Mouse (Mus musculus): ENCODE results near the gene U2af1l4. TPM values are rescaled to one million over a fixed set of nuclear protein-coding genes. Genes with fewer than 3 reads are reported as not detected.

Gene U2af1l4
- polyA plus RNA-seq, 1 experiment from 2014 or later, result 94.1 TPM

DNA sequence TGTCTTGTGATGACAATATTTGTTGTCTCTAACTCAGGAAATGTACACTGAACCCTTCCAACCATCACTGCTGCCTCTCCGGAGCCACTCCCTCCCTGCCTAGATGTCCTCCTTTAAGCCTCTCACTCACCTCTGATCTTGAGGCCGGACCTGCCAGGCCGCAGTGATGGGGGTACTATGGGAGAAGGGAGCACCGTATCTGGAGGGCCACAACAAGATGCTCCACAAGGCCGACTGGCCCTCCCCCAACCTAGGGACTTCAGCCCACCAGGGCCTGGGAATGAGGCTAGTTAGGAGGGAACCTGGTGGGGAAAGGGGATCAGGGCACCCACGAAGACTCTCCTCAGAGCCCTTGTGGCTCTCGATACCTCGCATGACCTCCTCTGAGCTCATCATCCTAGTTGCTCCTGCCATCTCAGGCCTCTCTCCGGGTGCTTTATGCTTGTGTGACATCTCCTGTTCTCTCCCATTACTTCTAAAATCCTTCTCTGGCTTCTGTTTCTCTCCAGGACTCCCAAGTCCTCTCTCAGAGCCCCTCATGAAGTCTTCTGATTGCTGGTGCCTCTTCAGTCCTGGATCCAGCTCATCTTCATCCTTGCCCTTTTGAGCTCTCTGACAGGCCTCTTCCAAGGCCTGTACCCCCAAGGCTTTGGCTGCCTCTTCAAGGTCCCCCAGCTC, 28.0 kb downstream of the U2af1l4 start:
- no peak overlapping the region for H3K4me2 ChIP-seq (replicated peaks)
- WGBS, result 81% methylated on average over 9 of the region's 9 CpGs
- ATAC-seq (ENCODE audit: insufficient number of reproducible peaks, insufficient read depth, low FRiP score, low TSS enrichment), result no peak
- peaks cover 19% of the 10 kb centered on the region for H3K4me1 ChIP-seq
- H3K36me3 ChIP-seq, result peaks cover 8% of the 10 kb centered on the region
- H3K9me3 ChIP-seq, result no peaks in the 10 kb centered on the region
- H3K27ac ChIP-seq, result no peak overlapping the region
- peak overlapping the region; percentile 19 for H3K9ac ChIP-seq
- no peak overlapping the region for H3K4me3 ChIP-seq
- no peaks in the 10 kb centered on the region for H3K27me3 ChIP-seq

DNA sequence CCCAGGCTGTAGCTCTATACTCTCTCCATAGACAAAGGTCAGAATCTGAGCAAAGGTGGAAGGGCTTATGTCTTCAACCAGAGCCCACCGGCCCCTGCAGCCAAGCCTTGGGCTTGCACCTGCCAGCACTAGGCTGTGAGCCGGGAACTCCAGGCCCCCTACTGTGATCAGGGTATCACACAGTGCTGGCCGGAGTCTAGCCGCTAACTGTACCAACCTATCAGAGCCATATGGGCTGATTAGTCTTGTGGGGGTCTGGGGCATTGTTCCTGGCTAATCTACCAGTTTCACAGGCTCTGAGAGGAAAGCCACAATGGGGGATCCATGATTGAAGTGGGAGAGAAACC, 28.5 kb downstream of the U2af1l4 start:
- Histone ChIP-seq H3K4me2 (replicated peaks) (no peak overlapping the region), H3K27ac (no peak overlapping the region), H3K9me3 (no peaks in the 10 kb centered on the region), H3K9ac (peak overlapping the region; percentile 19; the same call in 1 of the 2 replicates), H3K4me3 (no peak overlapping the region), H3K27me3 (no peaks in the 10 kb centered on the region), H3K4me1 (peaks cover 19% of the 10 kb centered on the region), H3K36me3 (peaks cover 2% of the 10 kb centered on the region; the same call in 1 of the 2 replicates)
- ATAC-seq (ENCODE audit: insufficient number of reproducible peaks, insufficient read depth, low FRiP score, low TSS enrichment), result no peak
- WGBS, result 45% methylated on average over 4 of the region's 4 CpGs

DNA sequence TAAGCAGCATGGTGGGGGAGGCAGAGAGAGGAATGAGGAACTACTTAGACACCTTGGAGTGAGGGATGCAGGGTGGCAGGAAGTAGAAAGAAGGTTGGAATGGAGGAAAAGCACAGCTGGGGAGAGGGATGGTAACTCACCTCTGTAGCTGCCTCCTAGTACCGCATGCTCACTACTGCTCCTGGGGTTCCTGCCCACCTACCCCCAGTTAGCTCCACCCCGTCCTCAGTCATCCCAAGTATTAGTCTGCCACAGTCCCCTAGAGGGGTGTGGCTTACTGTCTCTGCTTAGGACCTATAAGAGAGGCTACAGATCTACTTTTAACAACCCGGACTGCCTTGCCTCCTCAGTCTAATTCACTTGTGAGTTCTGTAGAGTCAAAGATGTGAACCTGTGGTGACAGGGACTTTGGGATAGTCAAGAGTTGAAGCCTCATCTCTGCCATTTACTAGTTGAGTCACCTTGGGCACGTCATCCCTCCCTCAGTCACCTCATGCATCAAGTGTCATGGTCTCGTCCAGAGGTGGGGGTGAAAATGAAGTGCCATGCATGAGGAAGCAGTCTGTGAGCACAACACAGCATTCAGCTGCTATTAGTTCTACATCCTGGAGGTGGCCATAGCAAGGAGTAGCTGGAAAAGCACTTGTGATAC, 29.8 kb downstream of the U2af1l4 start:
- Histone ChIP-seq H3K4me1 (peaks cover 8% of the 10 kb centered on the region), H3K27ac (no peak overlapping the region), H3K9ac (no peak overlapping the region), H3K36me3 (no peaks in the 10 kb centered on the region), H3K4me2 (replicated peaks) (no peak overlapping the region), H3K4me3 (no peak overlapping the region), H3K27me3 (no peaks in the 10 kb centered on the region), H3K9me3 (no peaks in the 10 kb centered on the region)
- 55% methylated on average over 5 of the region's 5 CpGs for WGBS
- no peak for ATAC-seq (ENCODE audit: insufficient number of reproducible peaks, insufficient read depth, low FRiP score, low TSS enrichment)

DNA sequence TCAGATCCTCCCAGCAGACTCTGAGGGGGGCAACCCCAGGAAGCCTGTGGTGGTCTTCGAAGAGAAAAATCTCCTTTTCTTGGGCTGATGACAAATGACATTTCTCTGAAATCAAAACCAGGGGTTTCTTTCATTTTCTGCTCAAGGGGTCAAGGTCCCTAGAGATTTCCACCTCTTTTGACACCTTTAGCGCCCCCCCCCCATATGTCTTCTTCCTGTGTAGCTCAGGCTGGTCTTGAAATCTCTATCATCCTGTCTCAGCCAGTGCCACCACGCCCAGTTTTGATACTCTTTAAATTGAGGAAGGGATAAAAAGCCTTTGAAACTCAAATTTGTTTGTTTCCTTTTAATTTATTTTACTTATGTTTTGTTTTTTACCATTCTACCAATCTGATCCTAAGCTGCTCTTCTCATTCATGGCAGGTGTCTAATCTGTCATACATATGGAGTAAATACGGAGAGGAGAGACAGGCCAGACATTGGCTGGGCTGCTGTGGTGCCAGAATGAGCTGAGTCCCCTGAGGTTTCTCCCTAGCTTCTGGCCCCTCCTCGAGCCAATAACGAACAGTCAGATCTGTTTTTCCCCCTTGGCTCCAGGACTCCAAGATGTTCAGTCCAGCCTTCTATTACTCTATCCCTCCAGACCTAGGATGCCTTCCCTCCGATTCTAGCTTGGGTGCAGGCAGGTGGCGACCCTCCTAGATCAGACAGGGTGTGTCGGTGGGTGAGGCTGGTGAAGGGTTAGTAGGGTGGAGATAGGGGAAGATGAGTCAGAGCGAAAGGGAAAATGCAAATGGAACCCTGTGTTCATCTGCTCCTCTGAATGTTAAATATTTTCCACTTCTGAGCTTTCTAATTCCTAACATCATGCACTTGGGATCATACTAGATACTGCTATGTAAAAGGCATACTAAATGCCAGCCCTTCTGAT, 30.7 kb downstream of the U2af1l4 start:
- WGBS, result 79% methylated on average over 10 of the region's 10 CpGs
- no peak overlapping the region for H3K9ac ChIP-seq
- H3K4me2 ChIP-seq (replicated peaks), result no peak overlapping the region
- no peak for ATAC-seq (ENCODE audit: insufficient number of reproducible peaks, insufficient read depth, low FRiP score, low TSS enrichment)
- 0 out of 2 replicates have a peak, but pooled peaks cover 2% of the 10 kb centered on the region for H3K9me3 ChIP-seq
- no peak overlapping the region for H3K27ac ChIP-seq
- no peaks in the 10 kb centered on the region for H3K27me3 ChIP-seq
- H3K4me3 ChIP-seq, result no peak overlapping the region
- H3K4me1 ChIP-seq, result peaks cover 8% of the 10 kb centered on the region
- no peaks in the 10 kb centered on the region for H3K36me3 ChIP-seq

GRCm38 (mm10) chr7:30594510-30595024, 31.5 kb downstream of the U2af1l4 start:
- ATAC-seq (ENCODE audit: insufficient number of reproducible peaks, insufficient read depth, low FRiP score, low TSS enrichment), result no peak
- Histone ChIP-seq H3K36me3 (no peaks in the 10 kb centered on the region), H3K4me1 (peaks cover 7% of the 10 kb centered on the region), H3K9ac (no peak overlapping the region), H3K4me3 (no peak overlapping the region), H3K27ac (no peak overlapping the region), H3K27me3 (no peaks in the 10 kb centered on the region), H3K9me3 (0 out of 2 replicates have a peak, but pooled peaks cover 2% of the 10 kb centered on the region), H3K4me2 (replicated peaks) (no peak overlapping the region)
- 78% methylated on average over 3 of the region's 4 CpGs for WGBS

DNA sequence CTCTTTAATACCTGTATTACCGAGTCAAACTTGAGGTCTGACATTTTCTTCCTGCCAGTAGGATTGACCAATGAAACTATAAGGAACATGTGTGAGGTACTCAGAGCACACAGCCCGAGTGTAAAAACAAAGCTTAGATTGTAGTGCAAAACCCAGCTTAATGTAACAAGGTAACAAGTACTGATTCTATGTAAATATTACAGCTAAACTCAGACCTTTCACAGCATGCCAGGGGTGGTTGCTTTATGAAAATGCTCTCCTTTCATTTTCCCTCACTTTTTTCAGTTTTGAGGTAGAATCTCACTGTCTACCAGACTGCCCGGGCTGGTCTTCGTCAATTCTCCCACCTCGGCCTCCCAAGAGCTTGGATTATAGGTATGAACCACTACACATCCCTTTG, 33.0 kb downstream of the U2af1l4 start:
- ATAC-seq (ENCODE audit: insufficient number of reproducible peaks, insufficient read depth, low FRiP score, low TSS enrichment), result no peak
- H3K4me3 ChIP-seq, result no peak overlapping the region
- H3K27ac ChIP-seq, result no peak overlapping the region
- 78% methylated on average over 5 of the region's 5 CpGs for WGBS
- H3K9me3 ChIP-seq, result 0 out of 2 replicates have a peak, but pooled peaks cover 2% of the 10 kb centered on the region
- H3K9ac ChIP-seq, result no peak overlapping the region
- H3K4me2 ChIP-seq (replicated peaks), result no peak overlapping the region
- no peaks in the 10 kb centered on the region for H3K4me1 ChIP-seq
- no peaks in the 10 kb centered on the region for H3K36me3 ChIP-seq
- H3K27me3 ChIP-seq, result no peaks in the 10 kb centered on the region

DNA sequence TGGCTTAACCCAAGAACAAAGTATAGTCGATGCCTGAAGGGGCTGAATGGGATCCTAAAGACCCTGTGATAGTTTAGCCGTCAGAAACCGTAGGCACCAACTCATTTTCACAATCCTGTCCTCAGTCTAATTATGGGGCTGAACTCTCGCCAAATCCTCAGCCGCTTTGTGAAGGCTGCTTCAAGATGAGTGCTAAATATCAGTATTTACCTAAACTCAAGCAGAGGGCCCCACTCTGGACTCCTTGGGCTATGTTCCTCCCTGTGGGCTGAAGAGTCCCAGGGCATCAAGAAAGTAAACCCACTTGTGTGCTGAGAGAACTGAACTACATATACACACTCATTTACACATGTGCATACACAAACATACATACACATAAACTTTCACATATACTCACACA, 33.7 kb downstream of the U2af1l4 start:
- Histone ChIP-seq H3K9me3 (0 out of 2 replicates have a peak, but pooled peaks cover 2% of the 10 kb centered on the region), H3K27ac (no peak overlapping the region), H3K4me2 (replicated peaks) (no peak overlapping the region), H3K4me1 (no peaks in the 10 kb centered on the region), H3K4me3 (no peak overlapping the region), H3K36me3 (no peaks in the 10 kb centered on the region), H3K27me3 (no peaks in the 10 kb centered on the region), H3K9ac (no peak overlapping the region)
- WGBS, result 68% methylated on average over 5 of the region's 5 CpGs
- no peak for ATAC-seq (ENCODE audit: insufficient number of reproducible peaks, insufficient read depth, low FRiP score, low TSS enrichment)

DNA sequence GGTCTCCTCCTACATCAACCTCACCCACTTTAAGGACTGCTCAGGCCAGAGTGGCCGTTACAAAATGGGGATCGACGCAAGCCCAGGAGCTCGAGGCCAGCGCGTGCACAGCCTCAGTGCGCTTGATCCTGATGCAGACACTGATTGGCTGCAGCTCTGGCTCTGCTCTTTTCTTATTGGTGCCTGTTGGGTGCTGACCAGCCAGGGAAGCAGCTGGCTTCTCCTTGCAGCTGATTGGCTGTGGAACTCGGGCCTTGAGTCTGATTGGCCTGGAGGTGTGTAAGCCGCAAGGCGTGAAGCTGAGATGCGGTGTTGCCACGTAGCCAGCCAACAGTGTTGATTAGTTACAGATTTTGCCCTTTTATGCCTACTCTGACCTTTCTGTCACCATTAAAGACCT, 35.7 kb downstream of the U2af1l4 start, which contains the start of gene Zbtb32:
Gene Zbtb32, minus strand, starts transcription at position 124 of the 400 bp plus-strand sequence.
- WGBS, result 92% methylated on average over 12 of the region's 12 CpGs
- Histone ChIP-seq H3K36me3 (no peaks in the 10 kb centered on the region), H3K27ac (no peak within 1 kb of the TSS), H3K9ac (no peak within 1 kb of the TSS), H3K9me3 (0 out of 2 replicates have a peak, but pooled peaks cover 2% of the 10 kb centered on the region), H3K27me3 (no peaks in the 10 kb centered on the region), H3K4me1 (no peaks in the 10 kb centered on the region), H3K4me3 (no peak within 1 kb of the TSS), H3K4me2 (replicated peaks) (no peak within 1 kb of the TSS)
- no peak for ATAC-seq (ENCODE audit: insufficient number of reproducible peaks, insufficient read depth, low FRiP score, low TSS enrichment)

DNA sequence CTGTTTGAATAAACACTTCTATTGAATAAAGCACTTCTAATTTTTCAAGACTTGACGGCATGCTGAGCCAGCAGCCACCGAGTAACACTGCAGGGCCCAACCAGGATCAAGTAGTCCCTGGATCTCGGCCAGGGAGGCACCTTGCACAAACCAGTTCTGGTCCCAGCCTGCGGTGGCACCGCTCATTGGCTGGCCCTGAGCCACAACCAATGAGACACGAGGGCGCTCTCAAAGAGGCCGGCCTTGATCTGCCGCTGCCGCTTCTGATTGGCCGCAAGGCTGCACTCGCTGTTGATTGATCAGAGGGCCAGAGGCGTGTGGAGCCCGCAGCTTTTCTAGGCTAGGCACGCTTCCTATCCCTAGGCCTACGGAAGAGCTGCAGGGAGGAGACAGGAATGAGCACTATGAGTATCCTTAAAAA, 36.8 kb downstream of the U2af1l4 start:
- WGBS, result 4% methylated on average over 16 of the region's 16 CpGs
- H3K9ac ChIP-seq, result no peak overlapping the region
- H3K4me2 ChIP-seq (replicated peaks), result no peak overlapping the region
- H3K9me3 ChIP-seq, result 0 out of 2 replicates have a peak, but pooled peaks cover 2% of the 10 kb centered on the region
- no peak overlapping the region for H3K4me3 ChIP-seq
- H3K27me3 ChIP-seq, result no peaks in the 10 kb centered on the region
- no peaks in the 10 kb centered on the region for H3K36me3 ChIP-seq
- H3K27ac ChIP-seq, result no peak overlapping the region
- ATAC-seq (ENCODE audit: insufficient number of reproducible peaks, insufficient read depth, low FRiP score, low TSS enrichment), result peak; percentile 90
- H3K4me1 ChIP-seq, result no peaks in the 10 kb centered on the region

GRCm38 (mm10) chr7:30600651-30601050, 37.5 kb downstream of the U2af1l4 start:
- Histone ChIP-seq H3K9me3 (0 out of 2 replicates have a peak, but pooled peaks cover 2% of the 10 kb centered on the region), H3K36me3 (no peaks in the 10 kb centered on the region), H3K4me2 (replicated peaks) (no peak overlapping the region), H3K27me3 (no peaks in the 10 kb centered on the region), H3K9ac (no peak overlapping the region), H3K4me1 (no peaks in the 10 kb centered on the region), H3K4me3 (no peak overlapping the region), H3K27ac (no peak overlapping the region)
- no peak for ATAC-seq (ENCODE audit: insufficient number of reproducible peaks, insufficient read depth, low FRiP score, low TSS enrichment)
- 74% methylated on average over 7 of the region's 7 CpGs for whole genome bisulfite sequencing

GRCm38 (mm10) chr7:30602583-30602982, 39.5 kb downstream of the U2af1l4 start:
- Histone ChIP-seq H3K4me1 (no peaks in the 10 kb centered on the region), H3K9ac (no peak overlapping the region), H3K4me3 (no peak overlapping the region), H3K27me3 (no peaks in the 10 kb centered on the region), H3K4me2 (replicated peaks) (no peak overlapping the region), H3K36me3 (no peaks in the 10 kb centered on the region), H3K9me3 (0 out of 2 replicates have a peak, but pooled peaks cover 2% of the 10 kb centered on the region), H3K27ac (no peak overlapping the region)
- WGBS, result 18% methylated on average over 2 of the region's 3 CpGs
- ATAC-seq (ENCODE audit: insufficient number of reproducible peaks, insufficient read depth, low FRiP score, low TSS enrichment), result no peak

Data from embryonic facial prominence, embryonic 12.5 days (tissue).